Mouse (Mus musculus) lung, adult 2 months (tissue): ENCODE measurements around the gene Btbd7.

Experiments
- CTCF ChIP-seq: fragments of 200-500 bp; IDR thresholded peaks from 2 replicates; pipeline ENCODE4 v1.5.1; 2011; ENCODE audit warnings: mild to moderate bottlenecking, low read length, control low read depth; ENCODE audit not compliant: insufficient read depth
- POLR2A ChIP-seq: fragments of 200-500 bp; IDR thresholded peaks from 2 replicates; pipeline ENCODE4 v1.6.1; 2011; ENCODE audit warnings: low read depth, mild to moderate bottlenecking, control low read depth, low read length, borderline replicate concordance; ENCODE audit errors: extremely low read depth

DNA sequence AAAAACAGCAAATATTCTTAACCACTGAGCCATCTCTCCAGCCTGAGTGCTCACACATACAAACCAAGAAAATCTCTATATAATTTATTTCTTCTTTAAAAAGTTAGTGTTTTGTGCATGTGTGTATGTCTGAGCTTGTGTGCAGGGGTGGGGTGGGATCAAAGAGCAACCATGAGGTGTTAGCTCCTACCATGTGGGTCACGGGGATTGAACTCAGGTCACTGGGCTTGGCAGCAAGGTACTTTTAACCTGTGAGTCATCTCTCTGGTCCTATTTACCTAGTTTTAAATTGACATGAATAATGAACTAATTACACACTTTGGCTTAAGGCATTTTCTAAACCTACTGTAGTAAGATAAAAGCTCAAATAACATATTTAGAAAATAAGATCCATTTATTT lies 51.9 kb downstream of the Btbd7 start:
- TF ChIP-seq CTCF (no peak), POLR2A (no peak)
